Mouse (Mus musculus) hindbrain, embryonic 11.5 days (tissue): ENCODE results near the gene Etfa. TPM values are rescaled to one million over a fixed set of nuclear protein-coding genes. Genes with fewer than 3 reads are reported as not detected.
A peak's percentile ranks its signal among the peaks of the same experiment; 100 is the strongest.

Source experiments
- ATAC-seq: fragments of 200-750 bp; cut with Nextera tagmentation; 2 replicates; pipeline ENCODE4 v1.8.0; 2017; ENCODE audit warnings: mild to moderate bottlenecking, moderate TSS enrichment, moderate library complexity; ENCODE audit not compliant: low FRiP score
- DNase-seq: peaks from one replicate; pipeline ENCODE4 v3.0.0-alpha.2; 2015; ENCODE audit warnings: low spot score
- H3K27ac ChIP-seq: fragments of 300-500 bp; sonication (generic); 2 replicates; pipeline ENCODE4 v1.5.1; 2014; ENCODE audit warnings: mild to moderate bottlenecking, low read depth, low read length
- H3K27me3 ChIP-seq: fragments of 300-500 bp; sonication (generic); 2 replicates; pipeline ENCODE4 v1.6.1; 2014; ENCODE audit warnings: mild to moderate bottlenecking, low read length, moderate library complexity, mixed read lengths; ENCODE audit not compliant: control insufficient read depth, insufficient read depth
- H3K36me3 ChIP-seq: fragments of 300-500 bp; sonication (generic); 2 replicates; pipeline ENCODE4 v1.6.1; 2014; ENCODE audit warnings: mild to moderate bottlenecking, low read length, moderate library complexity, mixed read lengths; ENCODE audit not compliant: control insufficient read depth, insufficient read depth
- H3K4me1 ChIP-seq: fragments of 300-500 bp; sonication (generic); replicated peaks from 2 replicates; pipeline ENCODE4 v1.6.1; 2014; ENCODE audit warnings: low read length, mixed read lengths; ENCODE audit not compliant: control insufficient read depth, insufficient read depth
- H3K4me2 ChIP-seq: fragments of 300-500 bp; sonication (generic); replicated peaks from 2 replicates; pipeline ENCODE4 v1.6.1; 2014; ENCODE audit warnings: mild to moderate bottlenecking, low read depth, low read length
- H3K4me3 ChIP-seq: fragments of 300-500 bp; sonication (generic); 2 replicates; pipeline ENCODE4 v1.5.1; 2014; ENCODE audit warnings: low read depth, low read length
- H3K9ac ChIP-seq: fragments of 300-500 bp; sonication (generic); 2 replicates; pipeline ENCODE4 v1.6.1; 2014; ENCODE audit warnings: low read depth, low read length
- H3K9me3 ChIP-seq: fragments of 300-500 bp; sonication (generic); 2 replicates; pipeline ENCODE4 v1.6.1; 2016; ENCODE audit warnings: low read length; ENCODE audit not compliant: control insufficient read depth
- WGBS: fragments of 180-500 bp; shearing (Covaris S2); extraction: QIAGEN DNeasy Blood & Tissue Kit; methylation state at CpG from one replicate; pipeline ENCODE4 v1.1.7; 2014; 5-methylcytosine and 5-hydroxymethylcytosine counted together
- polyA plus RNA-seq: library from polyadenylated mRNA; unstranded; fragments of >200 nt; fragmentation: Nextera tagmentation; extraction: Ambion mirVana; gene quantifications from 2 replicates; pipeline ENCODE4 v1.2.1, GENCODE M21; 2014

Etfa gene
- polyA plus RNA-seq: 131 TPM in 2 replicates

DNA sequence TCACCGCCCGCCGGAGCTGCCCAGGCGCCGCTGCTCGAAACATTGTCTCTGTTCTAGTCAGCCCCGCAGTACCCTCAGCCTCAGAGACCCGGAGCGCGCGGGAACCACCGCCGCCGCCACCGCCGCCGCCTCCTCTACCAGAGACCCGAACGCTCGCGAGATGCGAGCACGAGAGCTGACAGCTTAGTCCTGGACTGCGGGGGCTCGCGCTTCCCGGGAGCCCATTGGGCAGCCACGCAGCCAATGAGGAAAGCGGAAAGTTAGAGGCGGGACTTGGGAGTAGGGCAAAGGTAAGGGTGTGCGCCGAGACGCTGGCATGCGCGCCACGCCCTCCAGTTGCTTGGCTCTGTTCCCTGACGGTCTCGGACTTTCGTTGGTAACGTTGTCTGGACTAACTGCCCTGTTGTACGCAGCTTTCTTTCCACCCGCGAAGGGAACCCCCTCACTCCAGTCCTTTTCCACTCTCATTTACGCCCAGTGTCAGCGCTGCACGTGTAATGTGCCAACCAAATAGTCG is at the start of gene Etfa:
Gene Etfa (minus strand): TSS at position 217 of the 517 bp plus-strand sequence.
- Histone ChIP-seq H3K4me1 (no peaks in the 10 kb centered on the region), H3K36me3 (no peaks in the 10 kb centered on the region), H3K9me3 (no peaks in the 10 kb centered on the region), H3K27me3 (0 out of 2 replicates have a peak, but pooled peaks cover 2% of the 10 kb centered on the region), H3K4me3 (peak within 1 kb of the TSS; percentile 77), H3K4me2 (peak within 1 kb of the TSS; percentile 89), H3K9ac (peak within 1 kb of the TSS; percentile 86), H3K27ac (peak within 1 kb of the TSS; percentile 74)
- DNase-seq (peak; percentile 94), ATAC-seq (peak; percentile 99)
- WGBS: under 1% methylated on average over 44 of the region's 47 CpGs

DNA sequence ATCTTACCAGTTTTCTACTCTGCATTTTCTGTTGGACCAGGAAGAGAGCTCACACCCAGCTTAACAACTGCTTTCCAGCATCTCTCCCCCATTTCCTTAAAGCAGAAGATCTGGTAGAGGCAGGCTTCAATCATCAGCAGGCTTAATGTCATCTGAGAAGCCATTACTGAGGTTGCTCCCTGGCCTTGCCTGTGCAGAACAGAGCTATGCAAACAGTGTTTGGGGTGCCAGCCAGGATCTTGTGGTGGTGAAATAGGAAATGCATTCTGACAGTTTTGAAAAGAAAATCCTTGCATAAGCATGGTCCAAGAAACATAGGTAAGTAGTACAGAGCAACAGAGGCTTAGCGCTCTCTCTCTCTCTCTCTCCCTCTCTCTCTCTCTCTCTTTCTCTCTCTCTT is 48.9 kb upstream of the Etfa start:
- Histone ChIP-seq H3K36me3 (no peaks in the 10 kb centered on the region), H3K27ac (no peak overlapping the region), H3K4me3 (no peak overlapping the region), H3K4me2 (no peak overlapping the region), H3K4me1 (no peaks in the 10 kb centered on the region), H3K27me3 (no peaks in the 10 kb centered on the region), H3K9me3 (no peaks in the 10 kb centered on the region), H3K9ac (no peak overlapping the region)
- 92% methylated on average over 1 of the region's 1 CpGs for WGBS
- DNase-seq (no peak), ATAC-seq (no peak)

DNA sequence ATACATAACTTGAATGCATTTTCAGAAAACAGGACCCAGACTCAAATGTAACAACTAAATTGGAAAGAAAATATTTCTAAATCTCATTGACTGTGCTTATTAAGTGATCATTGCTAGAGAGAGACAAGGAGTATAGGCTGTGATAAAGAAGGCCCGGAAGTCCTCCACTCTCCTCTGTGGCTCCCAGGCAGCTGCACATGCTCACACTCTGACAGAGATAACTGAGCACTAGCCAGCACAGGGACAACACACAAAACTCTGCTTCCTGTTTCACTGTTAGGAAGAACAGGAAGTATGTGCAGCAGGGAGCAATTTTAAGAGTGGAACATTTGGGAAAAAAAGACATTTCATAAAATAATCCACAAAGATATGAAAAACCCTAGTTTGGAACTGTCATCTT is 42.9 kb upstream of the Etfa start:
- Histone ChIP-seq H3K27ac (no peak overlapping the region), H3K36me3 (no peaks in the 10 kb centered on the region), H3K9me3 (no peaks in the 10 kb centered on the region), H3K4me3 (no peak overlapping the region), H3K27me3 (peaks cover 1% of the 10 kb centered on the region), H3K4me1 (no peaks in the 10 kb centered on the region), H3K9ac (no peak overlapping the region), H3K4me2 (no peak overlapping the region)
- no peak for DNase-seq
- ATAC-seq: no peak
- 79% methylated on average over 1 of the region's 1 CpGs for WGBS

DNA sequence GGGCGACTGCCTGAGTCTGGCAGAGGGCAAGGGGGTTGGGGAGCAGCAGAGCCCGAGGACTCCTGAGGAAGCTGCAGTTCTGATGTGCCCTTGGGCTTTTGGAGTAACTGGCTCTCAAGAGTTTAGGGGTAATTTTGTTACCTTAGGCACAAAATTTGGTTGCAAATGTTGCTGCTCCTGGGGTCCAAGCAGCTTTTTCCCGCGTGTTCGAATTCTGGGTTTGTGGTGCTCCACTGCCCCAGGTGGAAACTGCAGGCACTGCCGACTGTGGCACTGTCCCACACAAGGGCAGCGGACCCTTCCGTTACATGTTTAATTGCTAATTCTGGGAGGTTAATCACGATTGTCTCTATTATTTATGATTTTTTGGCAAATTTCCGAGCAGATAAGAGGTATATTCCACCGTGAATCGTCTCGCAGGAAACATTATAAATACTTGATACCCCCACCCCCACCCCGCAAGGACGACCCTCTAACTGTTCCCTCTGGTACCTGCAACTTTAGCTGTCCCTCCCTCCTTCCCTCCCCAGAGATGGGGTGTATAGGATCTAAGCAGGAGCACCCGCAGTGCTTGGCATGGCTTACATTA is 37.4 kb upstream of the Etfa start:
- ATAC-seq (0 out of 2 replicates have a peak, but pooled peaks have one; percentile 42), DNase-seq (peak; percentile 42)
- 4% methylated on average over 16 of the region's 16 CpGs for WGBS
- peaks cover 54% of the 10 kb centered on the region for H3K27me3 ChIP-seq
- H3K27ac ChIP-seq: no peak overlapping the region
- H3K36me3 ChIP-seq: no peaks in the 10 kb centered on the region
- H3K4me1 ChIP-seq: peaks cover 2% of the 10 kb centered on the region; the same call in 1 of the 2 replicates
- no peak overlapping the region for H3K9ac ChIP-seq
- no peaks in the 10 kb centered on the region for H3K9me3 ChIP-seq
- no peak overlapping the region for H3K4me2 ChIP-seq
- H3K4me3 ChIP-seq: no peak overlapping the region

DNA sequence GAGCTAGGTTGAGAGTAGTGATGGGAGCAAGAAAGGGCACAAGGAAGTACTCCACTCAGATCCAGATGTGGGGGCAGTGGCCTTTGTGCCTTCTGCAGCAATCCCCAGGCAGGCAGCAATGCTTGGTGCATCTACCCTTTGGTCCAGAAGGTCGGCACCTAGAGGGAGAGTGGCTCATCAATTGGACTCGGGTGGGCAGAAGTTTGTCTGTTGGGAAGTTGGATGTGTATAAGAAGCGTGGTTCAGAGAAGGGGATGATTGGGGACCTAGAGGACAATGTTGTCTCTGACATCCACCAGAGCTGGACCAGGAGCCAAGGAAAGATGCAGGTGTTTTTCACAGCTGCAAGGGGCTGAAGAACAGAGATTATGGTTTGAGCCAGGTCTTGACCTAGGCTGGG is 36.8 kb upstream of the Etfa start:
- Histone ChIP-seq H3K36me3 (no peaks in the 10 kb centered on the region), H3K4me3 (no peak overlapping the region), H3K4me2 (no peak overlapping the region), H3K27ac (no peak overlapping the region), H3K9me3 (no peaks in the 10 kb centered on the region), H3K9ac (no peak overlapping the region), H3K27me3 (peaks cover 59% of the 10 kb centered on the region), H3K4me1 (peaks cover 5% of the 10 kb centered on the region; the same call in 1 of the 2 replicates)
- ATAC-seq (no peak), DNase-seq (no peak)
- 10% methylated on average over 3 of the region's 3 CpGs for WGBS

DNA sequence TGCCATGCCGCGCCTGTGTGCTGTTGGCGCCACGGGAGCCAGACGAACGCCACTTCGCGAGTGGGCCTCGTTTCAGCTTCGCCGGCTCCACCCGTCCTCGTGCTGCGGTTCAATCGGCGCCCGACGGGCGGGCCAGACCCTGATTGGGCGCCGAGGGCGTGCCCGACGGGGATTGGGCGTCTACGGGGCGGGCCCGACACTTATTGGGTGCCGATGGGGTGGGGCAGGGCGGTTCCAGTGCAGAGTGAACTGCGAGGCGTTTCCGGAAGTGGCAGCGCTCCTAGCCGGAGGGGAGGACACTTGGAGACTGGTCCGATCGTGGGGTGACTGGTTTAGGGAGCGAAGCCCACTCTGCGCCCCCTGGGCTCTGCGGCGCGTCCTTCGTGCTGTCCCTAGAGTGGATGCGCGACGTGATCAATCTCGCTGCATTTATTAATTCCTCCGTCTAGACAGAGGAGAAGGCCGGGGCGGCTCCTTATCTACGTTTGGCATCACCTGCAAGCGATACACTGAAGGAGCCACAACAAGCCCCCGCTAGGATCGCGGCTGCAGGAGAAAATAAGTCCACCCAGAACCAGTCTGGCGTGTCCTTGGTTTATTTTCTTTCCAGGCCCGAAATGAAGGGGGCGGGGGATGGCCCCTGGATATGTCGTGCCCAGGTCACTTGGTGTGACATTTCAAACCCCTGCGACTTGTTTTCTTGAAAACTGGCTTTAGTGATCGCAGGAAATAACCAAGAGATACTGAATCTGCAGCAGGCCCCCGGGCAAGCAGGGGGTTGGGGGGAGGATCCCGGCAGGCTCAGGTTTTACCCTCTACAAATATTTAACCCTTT is 34.4 kb upstream of the Etfa start:
- DNase-seq: peak; percentile 71
- peaks cover 10% of the 10 kb centered on the region for H3K4me1 ChIP-seq
- WGBS: 3% methylated on average over 62 of the region's 63 CpGs
- H3K36me3 ChIP-seq: no peaks in the 10 kb centered on the region
- H3K9me3 ChIP-seq: no peaks in the 10 kb centered on the region
- no peak overlapping the region for H3K27ac ChIP-seq
- H3K4me2 ChIP-seq: peak overlapping the region; percentile 36
- no peak overlapping the region for H3K9ac ChIP-seq
- H3K4me3 ChIP-seq: peak overlapping the region; percentile 24
- peak; percentile 52; the same call in 1 of the 2 replicates for ATAC-seq
- peaks cover 79% of the 10 kb centered on the region for H3K27me3 ChIP-seq

DNA sequence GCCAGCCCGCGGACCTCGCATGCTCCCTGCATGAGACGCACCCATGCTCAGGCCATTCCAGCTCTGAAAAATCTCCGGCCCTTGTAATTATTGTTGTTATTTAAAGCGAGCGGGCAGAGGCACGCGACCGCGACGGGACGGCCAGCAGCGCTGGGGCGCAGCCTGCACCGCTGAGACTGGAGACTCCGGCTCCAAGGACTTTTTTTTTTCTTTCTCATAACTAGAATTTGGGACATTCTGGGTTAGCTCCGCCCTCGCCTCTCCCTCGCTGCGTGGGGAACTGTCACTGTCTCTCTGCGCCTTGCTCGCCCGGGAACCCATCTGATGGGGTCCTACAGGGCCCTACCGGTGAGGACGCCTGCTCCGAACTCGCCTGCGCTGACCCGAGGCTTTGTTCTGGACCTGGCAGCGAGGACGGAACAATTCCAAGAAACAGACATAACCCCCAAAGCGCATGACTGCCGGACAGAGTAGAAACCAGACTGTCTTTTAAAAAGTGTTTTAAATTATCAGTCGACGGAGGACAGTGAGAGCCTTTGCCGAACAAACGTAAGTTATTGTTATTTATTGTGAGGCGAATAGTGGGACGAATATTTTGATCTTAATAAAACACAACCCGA is 33.6 kb upstream of the Etfa start:
- DNase-seq: no peak
- no peaks in the 10 kb centered on the region for H3K36me3 ChIP-seq
- no peak overlapping the region for H3K9ac ChIP-seq
- H3K4me1 ChIP-seq: peaks cover 10% of the 10 kb centered on the region
- H3K9me3 ChIP-seq: no peaks in the 10 kb centered on the region
- no peak for ATAC-seq
- H3K27ac ChIP-seq: peak overlapping the region; percentile 17; the same call in 1 of the 2 replicates
- H3K4me3 ChIP-seq: peak overlapping the region; percentile 24
- peaks cover 83% of the 10 kb centered on the region for H3K27me3 ChIP-seq
- H3K4me2 ChIP-seq: no peak overlapping the region; the same call in 1 of the 2 replicates
- 5% methylated on average over 41 of the region's 41 CpGs for WGBS

DNA sequence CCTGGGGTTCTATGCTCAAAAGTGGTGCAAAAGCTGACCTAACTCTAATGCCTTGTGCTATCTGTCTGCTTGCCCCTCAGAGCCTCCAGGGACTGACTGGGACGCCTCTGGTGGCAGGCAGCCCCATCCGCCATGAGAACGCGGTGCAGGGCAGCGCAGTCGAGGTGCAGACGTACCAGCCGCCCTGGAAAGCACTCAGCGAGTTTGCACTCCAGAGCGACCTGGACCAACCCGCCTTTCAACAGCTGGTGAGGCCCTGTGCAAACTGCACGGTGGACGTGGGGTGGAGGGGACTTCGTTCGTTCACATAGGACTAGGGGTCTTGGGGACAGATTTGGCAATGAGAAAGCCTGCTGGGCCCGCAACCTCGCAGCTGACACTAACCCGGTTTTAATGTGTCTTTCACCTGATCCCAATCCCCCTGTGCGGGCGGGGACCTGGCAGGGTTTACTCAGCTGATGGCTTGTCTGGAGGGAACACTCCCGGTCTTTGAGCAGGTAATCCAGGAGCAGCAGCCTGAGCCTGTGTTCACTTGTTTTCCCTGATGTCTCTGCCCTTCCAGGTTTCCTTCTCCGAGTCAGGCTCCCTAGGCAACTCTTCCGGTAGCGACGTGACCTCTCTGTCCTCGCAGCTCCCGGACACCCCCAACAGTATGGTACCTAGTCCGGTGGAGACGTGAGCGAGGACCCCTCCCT is 33.0 kb upstream of the Etfa start:
- Histone ChIP-seq H3K4me2 (no peak overlapping the region; the same call in 1 of the 2 replicates), H3K27me3 (peaks cover 87% of the 10 kb centered on the region), H3K9ac (0 out of 2 replicates have a peak overlapping the region, but pooled peaks have one; percentile 19), H3K4me1 (peaks cover 10% of the 10 kb centered on the region), H3K9me3 (no peaks in the 10 kb centered on the region), H3K4me3 (peak overlapping the region; percentile 4), H3K27ac (no peak overlapping the region), H3K36me3 (no peaks in the 10 kb centered on the region)
- WGBS: under 1% methylated on average over 30 of the region's 30 CpGs
- peak; percentile 75 for DNase-seq
- no peak for ATAC-seq
